Mouse (Mus musculus): ENCODE data around the gene Tchh. TPM values are rescaled to one million over a fixed set of nuclear protein-coding genes. Genes with fewer than 3 reads are reported as not detected.

Tchh gene
- total RNA-seq (2023) = not detected

GRCm38 (mm10) chr3:93442030-93442429, at the start of gene Tchh:
TSS of gene Tchh (plus strand) at chr3:93442330.

GRCm38 (mm10) chr3:93393366-93393765, 48.8 kb upstream of the Tchh start, which contains the start of gene Rptn:
TSS of gene Rptn (plus strand) at chr3:93393699.

GRCm38 (mm10) chr3:93468561-93468960, 26.4 kb downstream of the Tchh start, which contains the start of gene Tchhl1:
TSS of gene Tchhl1 (plus strand) at chr3:93468754.

Other genes starting within 250 kb of the Tchh start
- gene Flg2, start 245.1 kb upstream of the Tchh start, total RNA-seq (2023) = not detected
- not detected for gene Flg, start 168.8 kb upstream of the Tchh start, total RNA-seq (2023)
- gene Hrnr, start 122.6 kb upstream of the Tchh start, total RNA-seq (2023) = not detected
- not detected for gene Rptn, start 48.6 kb upstream of the Tchh start, total RNA-seq (2023)
- gene Tchhl1, start 26.4 kb downstream of the Tchh start, total RNA-seq (2023) = not detected
- 101 TPM for gene S100a11, start 78.2 kb downstream of the Tchh start, total RNA-seq (2023)
- 164 TPM for gene S100a10, start 112.8 kb downstream of the Tchh start, total RNA-seq (2023)
- gene Tdpoz2, start 210.4 kb downstream of the Tchh start, total RNA-seq (2023) = not detected
- gene Tdpoz1, start 234.0 kb downstream of the Tchh start, total RNA-seq (2023) = not detected

Measured in CD4-positive naive resting alpha-beta T cell, adult 76 days (primary cell).